Mouse (Mus musculus) liver, embryonic 14.5 days (tissue): ENCODE results near the gene Olfr1141. TPM values are rescaled to one million over a fixed set of nuclear protein-coding genes. Genes with fewer than 3 reads are reported as not detected.

ENCODE experiments used
- ATAC-seq: fragments of 200-750 bp; cut with Nextera tagmentation; 2 replicates; pipeline ENCODE4 v1.8.0; 2017; ENCODE audit warnings: moderate number of reproducible peaks, mild to moderate bottlenecking, moderate library complexity; ENCODE audit not compliant: insufficient read depth
- DNase-seq, 3 experiments: peaks; one replicate each; pipeline ENCODE4 v3.0.0-alpha.2; 2012 to 2013; ENCODE audit warnings: low read depth in 3 of 3, low spot score in 3 of 3
- H3K27ac ChIP-seq: fragments of 300-500 bp; sonication (generic); 2 replicates; pipeline ENCODE4 v1.5.1; 2014; ENCODE audit warnings: moderate library complexity, mild to moderate bottlenecking, control low read depth, inconsistent platforms
- H3K27me3 ChIP-seq: fragments of 300-500 bp; sonication (generic); 2 replicates; pipeline ENCODE4 v1.6.1; 2014; ENCODE audit warnings: mild to moderate bottlenecking, low read length, moderate library complexity; ENCODE audit not compliant: control insufficient read depth, insufficient read depth
- H3K36me3 ChIP-seq: fragments of 300-500 bp; sonication (generic); replicated peaks from 2 replicates; pipeline ENCODE4 v1.6.1; 2014; ENCODE audit warnings: low read depth; ENCODE audit not compliant: control insufficient read depth, insufficient read depth
- H3K4me1 ChIP-seq, 2 experiments: fragments of 200-500 bp in 1 of 2; fragments of 300-500 bp in 1 of 2; sonication (generic) in 1 of 2; replicated peaks; 2 replicates each; pipeline ENCODE4 v1.6.1; 2012 to 2014; ENCODE audit warnings: antibody characterized with exemption in 1 of 2, inconsistent platforms in 1 of 2, low read length in 1 of 2; ENCODE audit not compliant: control insufficient read depth in 2 of 2, insufficient read depth in 2 of 2
- H3K4me2 ChIP-seq: fragments of 300-500 bp; sonication (generic); 2 replicates; pipeline ENCODE4 v1.6.1; 2014; ENCODE audit warnings: low read depth, mild to moderate bottlenecking, control low read depth, moderate library complexity
- H3K4me3 ChIP-seq, 2 experiments: fragments of 200-500 bp in 1 of 2; fragments of 300-500 bp in 1 of 2; sonication (generic) in 1 of 2; 2 replicates each; pipeline ENCODE4 v1.5.1; 2012 to 2014; ENCODE audit warnings: low read depth in 2 of 2, low read length in 2 of 2, mild to moderate bottlenecking in 2 of 2, control low read depth in 1 of 2, inconsistent platforms in 1 of 2, moderate library complexity in 1 of 2; ENCODE audit not compliant: insufficient read depth in 1 of 2
- H3K9ac ChIP-seq: fragments of 300-500 bp; sonication (generic); replicated peaks from 2 replicates; pipeline ENCODE4 v1.6.1; 2014; ENCODE audit warnings: mild to moderate bottlenecking, control low read depth, moderate library complexity
- H3K9me3 ChIP-seq: fragments of 300-500 bp; sonication (generic); 2 replicates; pipeline ENCODE4 v1.6.1; 2016; ENCODE audit warnings: low read length, mixed read lengths; ENCODE audit not compliant: control insufficient read depth
- CTCF ChIP-seq: IDR thresholded peaks from 2 replicates; pipeline ENCODE4 v1.5.1; 2016; ENCODE audit warnings: antibody characterized with exemption, low read depth, control low read depth
- EP300 ChIP-seq: IDR thresholded peaks from 2 replicates; pipeline ENCODE4 v1.6.1; 2016; ENCODE audit warnings: antibody characterized with exemption, low read depth
- WGBS: fragments of 180-500 bp; shearing (Covaris S2); extraction: QIAGEN DNeasy Blood & Tissue Kit; methylation state at CpG from one replicate; pipeline ENCODE4 v1.1.7; 2014; ENCODE audit not compliant: insufficient replicate concordance; 5-methylcytosine and 5-hydroxymethylcytosine counted together
- polyA plus RNA-seq, 2 experiments: library from polyadenylated mRNA; depleted of rRNA in 1 of 2; stranded (reverse) in 1 of 2; unstranded in 1 of 2; fragments of >200 nt; fragmentation: Nextera tagmentation in 1 of 2; extraction: Ambion mirVana in 1 of 2; gene quantifications; 2 replicates each; pipeline versions ENCODE4 v1.2.1 to v1.2.3; 2012 to 2014

Gene Olfr1141
- polyA plus RNA-seq (2012; rRNA removed), result not detected in 2 replicates
- polyA plus RNA-seq (2014; fragmentation: Nextera tagmentation; extraction: Ambion mirVana), result not detected in 2 replicates

GRCm38 (mm10) chr2:87753891-87754290 is at the start of gene Olfr1141:
Gene Olfr1141 (minus strand): TSS chr2:87753991.
- no peaks in the 10 kb centered on the region for H3K9me3 ChIP-seq
- no peak for TF ChIP-seq EP300
- TF ChIP-seq CTCF, result no peak
- no peaks in the 10 kb centered on the region for H3K4me1 ChIP-seq
- WGBS, result 43% methylated on average over 1 of the region's 1 CpGs
- H3K27ac ChIP-seq, result no peak within 1 kb of the TSS
- H3K27me3 ChIP-seq, result no peaks in the 10 kb centered on the region
- no peaks in the 10 kb centered on the region for H3K36me3 ChIP-seq
- no peak within 1 kb of the TSS for H3K4me2 ChIP-seq
- no peak for DNase-seq
- no peak within 1 kb of the TSS for H3K9ac ChIP-seq
- ATAC-seq, result no peak
- H3K4me3 ChIP-seq, result no peak within 1 kb of the TSS

GRCm38 (mm10) chr2:87800292-87800691 is 46.5 kb upstream of the Olfr1141 start, which contains the start of gene Olfr1143:
Gene Olfr1143 (plus strand): TSS chr2:87800592.
- H3K36me3 ChIP-seq, result no peaks in the 10 kb centered on the region
- no peak within 1 kb of the TSS for H3K4me2 ChIP-seq
- DNase-seq (no peak), ATAC-seq (no peak)
- H3K4me3 ChIP-seq, result no peak within 1 kb of the TSS
- no peak within 1 kb of the TSS for H3K9ac ChIP-seq
- no peaks in the 10 kb centered on the region for H3K4me1 ChIP-seq
- TF ChIP-seq CTCF (no peak), EP300 (no peak)
- no peaks in the 10 kb centered on the region for H3K9me3 ChIP-seq
- H3K27ac ChIP-seq, result no peak within 1 kb of the TSS
- H3K27me3 ChIP-seq, result no peaks in the 10 kb centered on the region

GRCm38 (mm10) chr2:87779183-87779582 is 25.4 kb upstream of the Olfr1141 start, which contains the start of gene Olfr152:
Gene Olfr152 (plus strand): TSS chr2:87779483.
- no peak for DNase-seq
- 62% methylated on average over 4 of the region's 4 CpGs for WGBS
- no peak for ATAC-seq

GRCm38 (mm10) chr2:87776143-87776542 is 22.4 kb upstream of the Olfr1141 start:
- H3K4me2 ChIP-seq, result no peak overlapping the region
- 22% methylated on average over 1 of the region's 1 CpGs for WGBS
- ATAC-seq (no peak), DNase-seq (no peak)
- no peaks in the 10 kb centered on the region for H3K9me3 ChIP-seq
- no peaks in the 10 kb centered on the region for H3K4me1 ChIP-seq
- TF ChIP-seq EP300 (no peak), CTCF (no peak)
- no peak overlapping the region for H3K27ac ChIP-seq
- H3K27me3 ChIP-seq, result no peaks in the 10 kb centered on the region
- H3K4me3 ChIP-seq, result no peak overlapping the region
- no peak overlapping the region for H3K9ac ChIP-seq
- H3K36me3 ChIP-seq, result no peaks in the 10 kb centered on the region

More at GRCm38 (mm10) chr2:87779183-87779582, 25.4 kb upstream of the Olfr1141 start, which contains the start of gene Olfr152:
- Histone ChIP-seq H3K4me3 (no peak within 1 kb of the TSS), H3K9ac (no peak within 1 kb of the TSS), H3K4me2 (no peak within 1 kb of the TSS), H3K27me3 (no peaks in the 10 kb centered on the region), H3K27ac (no peak within 1 kb of the TSS), H3K4me1 (no peaks in the 10 kb centered on the region), H3K9me3 (no peaks in the 10 kb centered on the region), H3K36me3 (no peaks in the 10 kb centered on the region)
- TF ChIP-seq EP300, result no peak
- TF ChIP-seq CTCF, result no peak

- H3K9me3 ChIP-seq, result no peaks in the 10 kb centered on the region
- H3K27ac ChIP-seq, result no peak within 1 kb of the TSS
- H3K4me1 ChIP-seq, result no peaks in the 10 kb centered on the region
- no peak for ATAC-seq
- no peak within 1 kb of the TSS for H3K9ac ChIP-seq
- DNase-seq, result no peak
- no peak within 1 kb of the TSS for H3K4me3 ChIP-seq
- no peaks in the 10 kb centered on the region for H3K36me3 ChIP-seq
- WGBS, result 55% methylated on average over 3 of the region's 3 CpGs
- H3K4me2 ChIP-seq, result no peak within 1 kb of the TSS
- no peak for TF ChIP-seq CTCF
- no peak for TF ChIP-seq EP300
- no peaks in the 10 kb centered on the region for H3K27me3 ChIP-seq
These were observed 10.3 kb downstream of the Olfr1141 start, which contains the start of gene Olfr1140 for GRCm38 (mm10) chr2:87743452-87743851. Gene Olfr1140 (plus strand): TSS chr2:87743752.
